Mouse (Mus musculus) heart, postnatal 14 days (tissue): ENCODE data around the gene Spib. TPM values are rescaled to one million over a fixed set of nuclear protein-coding genes. Genes with fewer than 3 reads are reported as not detected.
A peak's percentile ranks its signal among the peaks of the same experiment; 100 is the strongest.

Experiments
- DNase-seq, 2 experiments: peaks; one replicate each; pipeline ENCODE4 v3.0.0; 2021 to 2022
- intact Hi-C: fragments of 180-260 bp; cut with DNase I; formaldehyde crosslinking; loops from one replicate; pipeline ENCODE4 v1.15.1; 2025
- microRNA-seq, 2 experiments: library from miRNA; unstranded; fragments of <30 nt; microRNA quantifications; one replicate each; pipeline ENCODE4 v1.2.0; 2021 to 2022
- total RNA-seq, 2 experiments: library from RNA; stranded (reverse); gene quantifications; 2 replicates each; pipeline ENCODE4 v1.2.3; 2021

The Spib gene
- total RNA-seq, 2 experiments from 2014 or later = 0.65 to 1.1 TPM

DNA sequence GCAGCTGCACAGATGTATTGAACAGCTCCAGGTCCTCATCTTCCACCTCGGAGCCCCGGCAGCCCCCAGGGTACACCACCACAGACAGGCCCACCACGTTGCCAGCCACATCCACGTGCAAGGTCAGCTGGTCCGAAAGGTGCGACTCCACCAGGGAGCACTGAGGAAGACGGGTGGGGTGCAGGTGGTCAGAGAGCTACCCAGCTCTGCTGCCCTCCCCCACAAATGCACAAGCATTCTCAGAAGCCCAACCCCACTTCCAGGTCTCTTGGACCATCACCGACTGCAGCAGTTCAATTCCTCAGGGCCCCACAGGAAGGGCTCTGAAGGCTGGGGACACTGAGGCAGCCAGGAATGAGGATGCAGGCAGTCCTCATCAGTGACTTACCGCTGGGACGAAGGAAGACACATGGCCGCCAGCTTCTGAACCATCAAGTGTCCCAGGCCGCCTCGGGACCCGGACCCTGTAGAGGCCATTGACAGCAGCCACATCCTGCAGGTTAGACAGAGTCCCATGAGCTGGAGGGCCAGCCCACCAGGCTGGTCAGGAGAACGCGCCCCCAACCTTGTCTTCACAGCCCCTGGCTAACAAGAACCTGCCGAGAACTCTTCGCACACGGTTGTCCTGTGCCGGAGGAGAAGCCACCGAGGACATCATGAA, 39.6 kb downstream of the Spib start:
- no peak for DNase-seq
- intact Hi-C loops = no loop called here

DNA sequence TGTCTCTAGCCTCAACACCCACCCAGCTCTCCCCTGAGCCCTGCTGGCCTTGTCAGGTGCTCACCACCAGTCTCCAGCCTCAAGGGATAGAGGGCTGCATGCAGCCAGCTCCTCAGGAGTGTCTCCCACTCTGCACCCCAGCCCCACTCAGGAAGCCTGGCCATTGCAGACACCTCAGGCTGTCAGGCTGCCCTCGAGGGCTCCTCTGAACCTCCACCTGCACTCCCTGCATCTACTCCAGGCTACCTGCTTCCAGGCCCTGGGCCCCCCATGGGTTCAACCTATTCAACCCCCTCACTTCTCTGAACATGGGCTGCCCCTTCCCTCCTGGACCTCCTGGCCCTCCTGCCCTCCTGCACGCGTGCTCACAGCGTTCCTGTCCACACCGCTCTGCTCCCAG, 40.5 kb downstream of the Spib start:
- no peak for DNase-seq
- intact Hi-C loops = no loop called here

DNA sequence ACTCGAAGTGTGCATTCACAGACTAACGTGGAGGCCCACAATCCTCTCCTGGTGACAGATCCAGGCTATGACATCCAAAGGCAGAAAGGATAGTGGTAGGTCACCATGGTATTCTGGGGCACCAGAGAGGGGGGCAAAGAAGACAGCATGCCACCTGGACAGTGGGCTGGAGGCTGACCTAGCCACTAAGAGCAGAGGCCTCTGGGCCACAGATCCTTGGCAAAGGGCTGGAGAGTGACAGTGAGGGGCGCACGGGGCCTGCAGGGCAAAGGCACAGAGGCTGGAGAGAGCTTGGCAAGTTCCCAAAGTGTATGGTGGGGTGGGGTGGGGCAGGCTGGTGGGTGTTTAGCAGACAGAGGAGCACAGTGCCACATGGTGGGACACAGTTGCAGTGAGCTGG, 41.6 kb downstream of the Spib start:
- no peak for DNase-seq
- intact Hi-C loops = no loop called here

DNA sequence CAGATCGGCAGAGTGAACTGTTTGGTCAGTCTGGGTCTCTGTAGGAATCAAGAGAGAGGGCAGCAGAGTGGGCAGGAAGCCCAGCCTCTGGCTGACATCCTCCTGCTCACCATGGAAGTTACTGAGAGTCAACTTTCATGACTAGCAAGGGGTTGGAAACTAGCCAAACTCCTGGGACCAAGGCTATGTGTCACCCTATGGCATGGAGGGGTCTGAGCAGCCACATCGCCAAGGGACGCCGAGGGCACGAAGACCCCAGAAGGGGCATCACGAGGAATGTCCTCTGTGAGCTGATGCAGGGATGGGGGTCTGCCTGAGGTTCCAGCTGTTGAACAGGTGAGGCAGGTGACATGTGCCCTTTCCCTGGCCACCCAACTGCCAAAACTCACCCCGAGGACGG, 43.3 kb downstream of the Spib start:
- intact Hi-C loops = loop anchor here (5.0 kb wide), 1 partner anchor 41 kb away; no protein-coding TSS in a partner anchor

DNA sequence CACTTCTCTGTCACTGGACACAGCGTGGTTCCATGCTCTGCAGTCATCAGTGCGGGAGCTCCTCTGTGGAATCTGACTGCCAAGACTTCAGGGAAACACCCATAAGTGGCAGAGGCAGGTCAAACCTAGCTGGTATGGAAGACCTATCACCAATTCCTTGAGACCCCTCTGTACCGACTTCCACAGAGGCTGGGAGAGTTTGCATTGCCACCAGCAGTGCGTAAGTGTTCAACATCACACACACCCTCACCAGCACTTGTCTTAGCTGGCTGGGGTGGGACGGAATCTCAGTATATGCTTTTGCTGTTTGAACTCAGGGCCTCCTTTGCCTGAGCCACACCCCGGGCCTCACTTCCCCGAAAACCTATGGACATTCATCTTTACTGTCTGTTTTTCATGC, 43.9 kb downstream of the Spib start:
- intact Hi-C loops = loop anchor here (5.0 kb wide), 1 partner anchor 41 kb away; no protein-coding TSS in a partner anchor
- DNase-seq = no peak

More for the DNA sequence above, 43.3 kb downstream of the Spib start:
- DNase-seq = no peak

DNA sequence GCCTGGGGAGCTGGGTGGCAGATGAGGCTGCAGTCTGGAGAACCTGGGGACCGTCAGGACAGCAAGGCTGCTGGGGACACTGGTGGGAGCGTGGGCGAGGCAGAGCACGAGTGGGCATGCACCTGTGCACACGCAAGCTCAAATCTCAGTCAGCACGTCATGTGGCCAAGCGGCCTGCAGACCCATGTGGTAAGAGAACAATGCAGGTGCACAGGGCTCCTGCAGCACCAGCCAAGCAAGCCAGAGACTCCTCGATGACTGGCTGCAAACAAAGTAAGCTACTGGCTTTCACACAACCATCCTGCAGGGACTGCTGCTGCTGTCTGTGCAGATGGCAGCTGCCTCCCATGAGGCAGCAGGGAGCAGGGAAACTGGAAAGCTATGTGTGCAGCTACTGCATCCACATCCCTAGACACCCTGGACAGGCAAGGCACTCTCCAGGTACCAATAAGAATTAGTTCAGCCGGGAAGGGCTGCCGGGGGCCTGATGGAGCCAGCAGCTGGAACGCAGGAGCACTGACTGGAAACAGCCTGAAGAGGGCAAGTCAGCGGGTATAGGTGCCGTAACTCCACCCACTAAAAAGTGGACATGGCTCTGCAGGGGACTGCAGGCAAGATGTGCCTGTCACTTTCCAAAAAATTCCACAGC, 44.8 kb downstream of the Spib start:
- DNase-seq = no peak
- intact Hi-C loops = loop anchor here (5.0 kb wide), 1 partner anchor 40 kb away; no protein-coding TSS in a partner anchor

DNA sequence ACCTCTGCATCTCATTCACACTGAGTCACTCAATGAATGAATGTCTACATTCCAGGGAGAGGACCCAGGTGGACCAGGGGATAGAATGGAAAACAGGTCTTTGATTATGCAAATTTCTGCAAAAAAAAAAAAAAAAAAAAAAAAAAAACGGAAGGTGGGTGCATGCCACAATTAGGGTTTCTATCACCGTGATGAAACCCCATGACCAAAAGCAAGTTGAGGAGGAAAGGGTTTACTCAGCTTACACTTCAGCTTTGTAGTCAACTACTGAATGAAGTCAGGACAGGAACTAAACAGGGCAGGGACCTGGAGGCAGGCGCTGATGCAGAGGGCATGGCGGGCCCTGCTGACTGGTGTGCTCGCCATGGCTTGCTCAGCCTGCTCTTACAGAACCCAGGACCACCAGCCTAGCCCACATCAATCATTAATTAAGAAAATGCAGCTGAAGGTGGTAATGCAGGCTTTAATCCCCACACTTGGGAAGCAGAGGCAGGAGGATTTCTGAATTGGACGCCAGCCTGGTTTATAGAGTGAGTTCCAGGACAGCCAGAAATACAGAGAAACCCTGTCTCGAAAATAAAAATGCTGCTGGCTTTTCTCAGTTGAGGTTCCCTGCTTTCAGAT, 46.2 kb downstream of the Spib start:
- DNase-seq = no peak
- intact Hi-C loops = loop anchor here (1.0 to 5.0 kb wide), 3 partner anchors 38 to 223 kb away; no protein-coding TSS in a partner anchor

DNA sequence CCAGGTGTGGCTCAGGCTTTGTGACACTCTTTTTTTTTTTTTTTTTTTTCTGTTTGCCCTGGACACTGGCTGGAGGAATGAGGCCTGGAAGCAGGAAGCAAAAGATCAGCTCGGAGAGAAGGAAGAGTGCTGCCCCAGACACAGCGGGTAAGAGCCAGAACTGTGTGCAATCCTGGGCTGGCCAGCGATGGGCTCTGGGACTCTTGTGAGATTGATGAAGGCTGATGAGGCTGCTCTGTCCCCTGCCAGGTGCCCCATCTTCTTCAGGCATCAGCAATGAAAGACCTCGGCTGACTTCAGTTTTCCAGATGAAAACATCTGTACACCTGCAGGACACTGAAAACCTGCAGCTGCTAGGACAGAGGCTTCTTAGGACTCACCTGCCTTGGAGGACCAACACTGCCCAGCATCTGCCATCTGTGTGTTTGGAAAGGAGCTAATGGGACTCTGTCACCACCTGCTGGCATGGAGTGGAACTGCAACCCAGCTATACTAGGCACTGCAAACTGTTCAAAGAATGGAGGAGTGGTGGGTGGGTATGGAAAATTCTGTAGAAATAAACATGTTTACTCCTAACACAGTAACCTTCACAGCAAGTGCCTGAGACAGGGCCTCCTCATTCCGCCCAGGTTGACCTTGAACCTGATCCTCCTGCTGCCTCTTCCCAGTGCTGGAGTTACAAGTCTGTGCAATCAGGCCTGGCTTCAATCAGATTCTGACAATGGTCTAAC, 46.9 kb downstream of the Spib start:
- intact Hi-C loops = loop anchor here (1.0 to 5.0 kb wide), 3 partner anchors 38 to 222 kb away; no protein-coding TSS in a partner anchor
- peak; percentile 77 to 84 for DNase-seq

DNA sequence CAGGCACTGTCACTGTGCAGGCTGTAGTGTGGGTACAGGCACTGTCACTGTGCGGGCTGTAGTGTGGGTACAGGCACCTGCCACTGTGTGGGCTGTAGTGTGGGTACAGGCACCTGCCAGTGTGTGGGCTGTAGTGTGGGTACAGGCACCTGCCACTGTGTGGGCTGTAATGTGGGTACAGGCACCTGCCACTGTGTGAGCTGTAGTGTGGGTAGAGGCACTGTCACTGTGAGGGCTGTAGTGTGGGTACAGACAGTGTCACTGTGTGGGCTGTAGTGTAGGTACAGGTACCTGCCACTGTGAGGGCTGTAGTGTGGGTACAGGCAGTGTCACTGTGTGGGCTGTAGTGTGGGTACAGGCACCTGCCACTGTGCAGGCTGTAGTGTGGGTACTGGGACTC, 47.8 kb downstream of the Spib start:
- intact Hi-C loops = loop anchor here (2.0 kb wide), 1 partner anchor 221 kb away; no protein-coding TSS in a partner anchor
- DNase-seq = no peak

DNA sequence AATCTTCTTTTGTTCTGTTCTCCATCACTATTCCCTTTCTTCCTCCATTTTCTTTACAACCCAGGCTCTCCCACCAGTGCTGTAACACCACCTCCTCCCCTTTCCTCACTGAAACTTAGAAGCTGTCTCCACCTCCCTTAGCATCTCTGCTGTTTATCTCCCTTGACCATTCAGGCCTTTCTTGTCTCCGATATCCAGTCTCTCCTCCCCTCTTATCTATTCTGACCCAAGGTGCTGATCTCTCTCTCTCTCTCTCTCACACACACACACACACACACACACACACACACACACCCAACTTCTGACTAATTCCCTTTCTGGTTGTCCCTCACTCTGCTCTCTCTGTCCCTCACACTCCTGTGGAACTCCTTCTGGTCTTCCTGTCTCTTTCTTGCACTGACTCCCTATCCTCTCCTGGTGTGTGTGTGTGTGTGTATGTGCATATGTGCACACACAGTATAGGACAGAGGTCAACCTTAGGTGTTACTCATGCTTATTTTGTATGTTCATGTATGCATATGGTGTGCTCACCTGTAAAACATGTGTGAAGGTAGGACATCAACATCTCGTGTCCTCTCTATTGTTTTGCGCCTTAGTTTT, 48.9 kb downstream of the Spib start:
- no peak for DNase-seq
- intact Hi-C loops = no loop called here

Small RNA genes lying within 50 kb of the gene (microRNA-seq; reads per million reads assigned to microRNA genes)
- 0.27 to 0.97 reads per million in 2 experiments for gene Mir7053

Other genes starting within 250 kb of the Spib start
- gene Clec11a, start 225.2 kb downstream of the Spib start, total RNA-seq = under 1 TPM; 0.84 to 0.88 TPM
- 1 to 10 TPM; 1.0 to 1.4 TPM for gene Shank1, start 221.8 kb downstream of the Spib start, total RNA-seq
- 1 to 10 TPM; 1.5 to 2.2 TPM for gene Syt3, start 148.0 kb downstream of the Spib start, total RNA-seq
- gene 1700008O03Rik, start 146.3 kb downstream of the Spib start, total RNA-seq = under 1 TPM in 1 of 2 experiments, not detected in 1; 0.24 TPM
- gene Lrrc4b, start 103.1 kb downstream of the Spib start, total RNA-seq = 10 to 100 TPM; 18.7 to 19.7 TPM
- 1 to 10 TPM in 1 of 2 experiments, under 1 TPM in 1; 1.00 to 1.1 TPM for gene Aspdh, start 66.7 kb downstream of the Spib start, total RNA-seq
- 100 to 1,000 TPM; 105 to 111 TPM for gene Josd2, start 64.1 kb downstream of the Spib start, total RNA-seq
- gene Emc10, start 35.5 kb downstream of the Spib start, total RNA-seq = 10 to 100 TPM; 95.4 to 98.8 TPM
- 1 to 10 TPM; 5.3 to 6.5 TPM for gene Fam71e1, start 35.5 kb downstream of the Spib start, total RNA-seq
- 10 to 100 TPM; 10.5 to 16.8 TPM for gene Mybpc2, start 7.4 kb downstream of the Spib start, total RNA-seq
- gene Pold1, start 16.8 kb upstream of the Spib start, total RNA-seq = 10 to 100 TPM; 14.5 to 16.0 TPM
- gene Nr1h2, start 21.9 kb upstream of the Spib start, total RNA-seq = 10 to 100 TPM; 49.1 to 53.5 TPM
- under 1 TPM; 0.46 to 0.60 TPM for gene Napsa, start 40.3 kb upstream of the Spib start, total RNA-seq
- 1 to 10 TPM; 1.3 to 1.5 TPM for gene Kcnc3, start 58.6 kb upstream of the Spib start, total RNA-seq
- gene Myh14, start 138.8 kb upstream of the Spib start, total RNA-seq = 10 to 100 TPM; 55.0 to 72.4 TPM
- not detected for gene Izumo2, start 176.7 kb upstream of the Spib start, total RNA-seq
- 10 to 100 TPM; 25.4 to 28.1 TPM for gene Vrk3, start 216.3 kb upstream of the Spib start, total RNA-seq
- under 1 TPM; 0.14 to 0.15 TPM for gene Zfp473, start 219.0 kb upstream of the Spib start, total RNA-seq